Mouse (Mus musculus) left cerebral cortex, postnatal 4 days (tissue): ENCODE results near the gene Tmem200b. TPM values are rescaled to one million over a fixed set of nuclear protein-coding genes. Genes with fewer than 3 reads are reported as not detected.
A peak's percentile ranks its signal among the peaks of the same experiment; 100 is the strongest.

ENCODE experiments used
- DNase-seq: peaks from one replicate; pipeline ENCODE4 v3.0.0-alpha.2; 2022
- intact Hi-C: fragments of 180-260 bp; cut with DNase I; formaldehyde crosslinking; loops from one replicate; pipeline ENCODE4 v1.15.1; 2025
- total RNA-seq, 2 experiments: library from RNA; stranded (reverse); gene quantifications; 2 replicates each; pipeline ENCODE4 v1.2.3; 2021

The Tmem200b gene
- total RNA-seq = 1 to 10 TPM; 1.2 to 1.6 TPM

DNA sequence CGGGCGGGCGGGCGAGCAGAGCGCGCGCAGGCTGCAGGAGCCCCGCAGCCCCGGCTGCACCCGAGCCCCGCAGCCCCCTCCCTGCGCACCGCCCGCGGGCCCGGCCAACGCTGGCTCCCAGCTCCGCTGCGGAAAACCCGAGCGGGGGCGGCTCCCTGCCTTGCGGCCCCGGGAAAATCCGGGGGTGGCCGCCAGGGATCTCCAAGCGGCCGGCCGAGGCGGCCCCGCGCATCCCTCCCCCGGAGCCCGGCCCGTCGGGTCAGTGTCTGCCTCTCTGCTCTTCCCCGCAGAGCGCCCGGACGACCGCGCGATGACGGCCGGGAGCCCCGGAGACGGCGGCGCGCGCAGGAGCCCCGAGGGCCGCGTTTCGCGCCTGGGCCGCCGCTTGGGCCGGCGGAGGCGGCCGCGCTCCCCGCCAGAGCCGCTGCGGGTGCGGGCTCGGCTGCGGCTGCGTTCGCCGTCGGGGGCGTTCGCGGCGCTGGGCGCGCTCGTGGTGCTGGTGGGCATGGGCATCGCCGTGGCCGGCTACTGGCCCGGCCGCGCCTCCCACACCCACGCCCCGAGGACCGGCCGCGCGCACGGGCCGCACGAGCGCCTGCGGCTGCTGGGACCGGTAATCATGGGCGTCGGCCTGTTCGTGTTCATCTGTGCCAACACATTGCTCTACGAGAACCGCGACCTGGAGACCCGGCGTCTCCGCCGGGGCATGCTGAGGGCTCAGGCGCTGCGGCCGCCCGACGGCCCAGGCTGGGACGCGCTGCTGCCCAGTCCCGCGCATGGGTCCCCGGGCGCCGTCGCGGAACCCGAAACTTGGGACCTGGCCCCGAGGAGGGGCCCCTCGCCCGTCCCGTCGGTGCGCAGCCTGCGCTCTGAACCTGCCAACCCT is at the start of gene Tmem200b:
Gene Tmem200b, plus strand, starts transcription at position 311 of the 886 bp plus-strand sequence.
- intact Hi-C loops = no loop called here
- no peak for DNase-seq

DNA sequence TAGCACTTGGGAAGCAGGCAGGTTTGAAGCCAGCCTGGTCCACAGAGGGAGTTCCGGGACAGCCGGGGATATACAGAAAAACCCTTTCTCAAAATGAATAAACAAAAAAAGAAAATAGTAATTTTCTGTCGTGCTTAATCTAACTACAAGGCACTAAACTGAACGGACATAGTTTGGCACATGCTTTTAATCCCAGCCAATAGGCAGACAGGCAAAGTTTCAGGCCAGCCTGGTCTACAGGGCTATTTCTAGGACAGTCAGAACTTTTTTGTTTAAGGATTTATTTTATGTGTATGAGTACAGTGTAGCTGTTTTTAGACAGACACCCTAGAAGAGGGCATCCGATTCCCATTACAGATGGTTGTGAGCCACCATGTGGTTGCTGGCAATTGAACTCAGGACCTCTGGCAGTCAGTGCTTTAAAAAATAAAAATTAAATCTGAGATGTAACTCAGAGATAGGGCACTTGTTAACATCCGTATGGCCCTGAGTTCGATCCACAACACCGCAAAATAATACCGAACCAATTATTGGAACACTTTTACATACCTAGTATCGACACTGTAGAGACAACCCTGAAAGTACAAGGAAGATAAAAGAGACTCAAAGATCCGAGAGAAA is 48.8 kb upstream of the Tmem200b start:
- intact Hi-C loops = no loop called here
- no peak for DNase-seq

DNA sequence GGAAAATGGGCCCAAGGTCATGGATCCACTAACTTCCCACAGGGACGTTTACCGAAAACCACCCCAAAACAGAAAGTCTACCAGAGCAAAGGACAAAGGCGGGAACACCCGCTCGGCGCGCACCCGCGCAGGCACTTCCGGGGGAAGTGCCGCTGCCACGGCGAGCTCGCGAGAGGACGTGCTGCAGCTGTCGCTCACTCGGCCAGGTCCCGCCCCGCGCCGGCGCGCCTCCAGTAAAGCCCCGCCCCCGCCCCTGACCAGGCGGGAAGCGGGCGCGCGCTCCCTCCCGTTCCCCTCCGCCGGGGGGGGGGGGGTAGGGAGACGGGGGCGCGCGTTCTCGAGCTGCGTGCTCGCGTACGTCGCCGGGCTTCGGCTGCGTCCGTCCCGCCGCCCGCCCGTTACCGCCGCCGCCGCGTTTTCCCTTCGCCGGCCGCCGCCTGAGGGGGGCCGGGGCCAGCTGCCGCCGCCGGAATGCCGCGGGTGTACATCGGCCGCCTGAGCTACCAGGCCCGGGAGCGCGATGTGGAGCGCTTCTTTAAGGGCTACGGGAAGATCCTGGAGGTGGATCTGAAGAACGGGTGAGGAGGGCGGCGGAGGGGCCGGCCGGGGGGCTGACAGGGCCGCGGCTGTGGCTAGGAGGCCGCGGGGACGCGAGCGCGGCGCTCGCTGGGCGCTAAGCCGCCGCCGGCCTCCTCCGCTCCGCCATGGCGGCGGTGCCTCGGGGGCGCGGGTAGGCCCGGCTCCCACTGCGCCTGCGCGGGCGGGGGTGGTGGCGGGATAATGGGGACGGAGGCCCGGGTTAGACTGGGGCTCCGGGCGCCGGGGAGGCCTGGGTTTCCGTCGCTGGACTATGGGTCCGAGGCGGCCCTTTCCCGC is 48.0 kb upstream of the Tmem200b start, which contains the start of gene Srsf4:
Gene Srsf4, plus strand, starts transcription at position 325 of the 876 bp plus-strand sequence.
- peak; percentile 98 for DNase-seq
- intact Hi-C loops = no loop called here

DNA sequence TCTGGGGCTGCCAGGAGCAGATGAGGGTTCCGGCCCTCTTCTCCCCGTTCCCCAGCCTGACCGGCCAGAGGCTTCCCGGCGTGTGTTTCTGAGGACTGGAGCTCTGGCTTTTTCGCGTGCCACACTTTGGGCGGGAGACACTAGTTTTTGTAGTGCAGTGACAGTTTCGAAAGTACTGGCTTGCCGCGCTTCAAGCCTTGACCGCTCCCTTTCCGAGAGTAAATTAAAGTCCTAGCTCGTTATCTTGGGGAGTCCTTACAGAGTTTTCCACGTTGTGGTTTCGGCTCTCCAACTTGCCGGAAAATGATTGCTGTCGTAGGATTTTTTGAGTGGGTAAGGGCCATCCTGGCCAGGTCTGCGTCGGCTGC is 47.4 kb upstream of the Tmem200b start:
- DNase-seq = no peak
- intact Hi-C loops = no loop called here

DNA sequence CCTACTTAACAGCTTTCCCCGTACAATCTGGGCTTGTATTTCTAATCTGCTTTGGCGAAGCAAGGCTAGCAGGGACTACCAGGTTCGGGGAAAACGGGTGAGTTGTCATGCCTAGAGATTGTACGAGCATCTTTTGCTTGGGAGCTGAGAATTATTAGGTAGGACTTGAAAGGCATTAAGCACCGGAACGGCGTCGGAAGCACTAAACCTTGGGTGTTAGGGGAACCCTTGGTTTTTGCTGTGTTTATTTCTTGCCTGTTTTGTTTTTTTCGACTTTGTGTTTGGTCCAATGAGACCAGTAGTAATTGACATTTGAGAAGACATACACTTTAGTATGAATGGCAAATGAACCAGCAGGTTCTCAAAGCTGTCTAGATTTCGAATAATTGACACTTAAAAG is 47.0 kb upstream of the Tmem200b start:
- intact Hi-C loops = no loop called here

DNA sequence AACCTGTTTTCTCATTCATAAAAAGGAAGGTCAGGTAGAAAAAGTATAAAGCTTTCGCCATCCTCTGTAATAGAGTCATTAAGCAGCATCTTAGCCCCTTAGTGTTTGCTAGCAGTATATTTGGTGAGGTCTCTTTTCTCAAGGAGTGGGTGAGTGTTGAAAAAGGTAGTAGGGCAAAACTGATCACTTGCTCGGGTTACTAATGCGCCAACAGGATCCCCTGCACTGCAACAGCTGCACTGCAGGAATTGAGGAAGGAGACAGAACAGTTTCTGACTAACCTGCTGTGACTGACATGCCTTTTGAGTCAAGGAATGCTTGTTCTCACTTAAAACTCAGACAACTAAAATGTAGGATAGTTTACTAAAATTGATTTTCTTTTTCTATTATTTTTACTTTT is 46.3 kb upstream of the Tmem200b start:
- intact Hi-C loops = no loop called here
- no peak for DNase-seq

More for the DNA sequence above, 47.0 kb upstream of the Tmem200b start:
- DNase-seq = no peak

DNA sequence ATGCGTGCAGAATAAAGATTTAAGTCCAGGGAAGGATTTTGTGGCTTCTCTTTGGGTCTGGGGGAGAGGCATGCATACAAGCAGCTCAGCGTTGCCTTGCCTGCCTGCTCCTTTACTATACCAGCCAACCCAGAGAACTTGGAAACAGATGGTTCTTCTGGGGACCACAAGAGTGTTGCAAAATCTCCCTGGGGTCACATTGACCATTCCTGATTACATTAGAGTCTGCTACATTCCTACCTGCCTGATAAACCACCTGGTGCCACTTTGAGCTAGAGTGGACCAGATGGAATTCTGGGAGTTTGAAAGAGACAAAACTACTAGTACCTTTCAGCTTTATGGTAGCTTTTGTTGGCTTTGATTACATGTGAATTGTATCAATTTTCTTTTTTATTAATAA is 44.7 kb upstream of the Tmem200b start:
- DNase-seq = no peak
- intact Hi-C loops = no loop called here

DNA sequence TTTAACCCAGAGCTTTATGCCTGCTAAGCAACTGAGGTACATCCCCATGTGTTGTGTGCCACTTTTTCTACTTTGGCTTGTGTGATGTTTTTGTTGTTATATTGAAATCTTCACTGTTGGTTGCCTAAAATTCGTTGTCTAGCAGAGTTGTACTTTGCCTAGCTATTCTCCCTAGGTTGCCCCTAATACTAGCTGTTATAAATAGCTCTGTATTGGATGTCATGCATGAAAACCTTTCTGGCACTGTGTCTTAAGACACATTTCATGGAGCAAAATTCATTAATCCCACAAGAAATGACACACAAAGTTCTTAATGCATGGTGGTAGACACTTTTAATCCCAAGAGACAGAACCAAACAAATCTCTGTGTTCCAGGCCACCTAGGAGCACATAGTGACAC is 41.9 kb upstream of the Tmem200b start:
- DNase-seq = no peak
- intact Hi-C loops = no loop called here

DNA sequence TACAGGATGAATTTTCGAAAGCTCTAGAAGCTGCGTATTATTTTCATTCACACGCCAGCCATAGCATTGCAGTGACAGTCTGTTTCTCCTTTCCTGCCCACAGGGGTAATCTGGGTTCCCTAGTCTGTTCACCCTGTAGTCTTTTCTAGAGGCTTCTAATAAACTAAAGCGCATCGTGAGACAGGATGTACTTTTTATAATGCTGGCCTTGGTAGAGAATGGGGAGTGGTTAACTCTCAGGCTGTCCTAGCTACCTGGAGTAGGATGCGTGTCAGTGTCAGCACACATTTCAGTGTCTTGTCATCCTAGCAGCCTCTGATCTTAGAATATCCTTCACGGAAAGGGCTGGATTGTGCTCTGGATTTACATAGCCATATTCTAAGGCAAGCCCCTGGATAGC is 40.3 kb upstream of the Tmem200b start:
- no peak for DNase-seq

DNA sequence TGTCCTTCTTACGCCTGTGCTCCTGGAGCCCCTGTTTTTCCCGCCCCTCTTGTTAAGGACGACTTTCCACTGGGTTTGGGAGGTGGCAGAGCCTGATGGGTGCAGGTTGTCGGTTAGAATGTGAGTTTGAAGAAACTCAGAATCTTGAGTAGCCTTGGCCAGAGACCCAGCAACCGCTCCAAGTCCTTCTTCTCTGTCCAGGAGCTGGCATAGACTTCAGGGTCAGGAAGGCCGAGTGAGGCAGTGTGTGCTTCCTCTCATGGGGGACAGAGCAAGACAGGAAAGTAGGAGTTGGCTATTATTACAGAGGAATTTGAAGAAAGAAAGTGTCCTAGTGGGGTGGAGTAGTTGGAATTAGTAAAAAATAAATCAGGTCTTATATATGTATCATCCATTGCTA is 38.0 kb upstream of the Tmem200b start:
- intact Hi-C loops = no loop called here

More for the DNA sequence above, 40.3 kb upstream of the Tmem200b start:
- intact Hi-C loops = no loop called here

DNA sequence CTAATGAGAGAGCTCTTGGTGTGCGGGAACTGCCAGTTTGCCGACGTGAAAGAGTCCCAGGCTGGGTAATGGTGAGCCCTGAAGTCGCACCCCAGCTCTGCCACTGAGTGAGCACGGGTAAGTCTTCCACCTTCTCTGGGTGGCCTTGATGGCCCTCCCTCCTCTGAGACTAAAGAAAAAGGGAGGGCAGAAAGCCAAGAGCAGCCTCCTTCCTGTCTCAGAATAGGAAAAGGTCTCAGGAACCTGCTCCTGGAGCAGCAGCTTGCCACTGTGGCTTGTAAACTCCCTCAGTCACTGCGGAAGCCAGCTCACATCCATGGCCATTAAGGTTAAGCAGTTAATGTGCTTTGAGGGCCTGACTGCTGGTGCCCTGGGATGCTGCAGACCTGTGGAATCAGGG is 36.2 kb upstream of the Tmem200b start:
- intact Hi-C loops = no loop called here

More for the DNA sequence above, 38.0 kb upstream of the Tmem200b start:
- no peak for DNase-seq

DNA sequence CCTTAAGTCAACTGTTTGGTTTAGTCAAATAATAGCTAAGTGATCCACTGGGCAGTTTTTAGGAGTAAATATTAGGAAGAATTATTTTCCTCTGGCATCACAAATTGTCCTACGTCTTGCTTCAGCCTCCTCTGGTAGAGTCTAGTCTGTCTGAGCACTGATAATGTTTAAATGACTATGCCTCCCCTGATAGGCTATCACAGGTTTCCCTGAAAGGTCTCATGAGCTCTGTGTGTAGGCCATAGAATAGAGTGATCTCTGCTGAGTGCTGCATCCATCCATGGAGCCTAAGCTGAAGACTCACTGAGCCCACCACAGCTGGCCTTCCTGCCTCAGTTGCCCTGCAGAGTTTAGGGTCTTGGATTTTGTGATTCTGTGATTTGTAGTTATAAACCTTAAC is 33.0 kb upstream of the Tmem200b start:
- DNase-seq = no peak
- intact Hi-C loops = no loop called here

More for the DNA sequence above, 36.2 kb upstream of the Tmem200b start:
- DNase-seq = no peak

DNA sequence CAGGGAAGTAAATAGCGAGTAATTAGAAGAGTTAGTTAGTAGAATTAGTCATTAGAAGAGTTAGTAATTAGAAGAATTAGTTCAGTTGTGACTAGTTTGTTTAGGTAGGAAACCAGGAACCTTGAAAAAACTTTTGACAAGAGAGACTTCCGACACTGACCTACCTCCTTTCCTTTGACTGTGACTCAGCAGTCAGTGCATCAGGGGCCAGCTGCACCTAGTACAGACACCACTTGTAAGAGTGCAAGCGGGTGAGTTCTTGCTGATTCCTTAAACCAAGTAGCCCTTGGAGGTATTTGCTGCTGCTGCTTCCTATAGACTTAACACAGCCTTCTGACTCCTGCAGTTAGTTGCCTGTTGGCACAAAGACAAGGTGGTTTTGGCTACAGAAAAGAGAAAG is 30.9 kb upstream of the Tmem200b start:
- intact Hi-C loops = no loop called here
- no peak for DNase-seq

DNA sequence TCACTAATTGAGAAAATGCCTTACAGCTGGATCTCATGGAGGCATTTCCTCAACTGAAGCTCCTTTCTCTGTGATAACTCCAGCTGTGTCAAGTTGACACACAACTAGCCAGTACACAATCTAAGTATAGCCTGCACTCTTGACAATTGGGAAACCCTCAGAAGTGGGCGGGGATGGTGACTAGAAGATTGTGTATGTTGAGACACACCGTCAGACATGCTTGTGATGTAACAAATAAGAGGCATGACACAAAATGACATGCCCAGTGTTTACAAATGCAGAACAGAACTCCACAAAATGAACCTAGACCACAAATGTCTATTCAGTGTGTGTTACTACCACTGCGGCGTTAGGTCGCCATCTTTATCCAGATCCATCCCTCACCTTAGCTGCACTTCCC is 24.5 kb upstream of the Tmem200b start:
- intact Hi-C loops = no loop called here
- no peak for DNase-seq

DNA sequence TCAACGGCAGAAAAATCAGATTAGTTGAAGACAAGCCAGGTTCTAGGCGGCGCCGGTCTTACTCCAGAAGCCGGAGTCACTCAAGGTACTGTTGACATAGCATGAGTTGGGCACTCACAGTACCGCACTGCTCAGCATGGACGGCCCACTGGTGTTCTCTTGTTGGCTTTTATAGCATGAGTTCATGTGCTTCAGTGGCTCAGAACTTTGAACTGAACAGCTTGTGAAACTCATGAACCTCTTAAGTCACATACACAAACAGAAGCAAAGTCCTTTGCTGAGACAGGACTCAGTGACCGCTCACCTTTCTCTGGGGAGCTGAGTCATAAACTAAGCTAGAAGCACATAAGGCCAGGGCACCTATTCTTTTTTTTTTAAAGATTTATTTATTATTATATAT is 23.8 kb upstream of the Tmem200b start:
- intact Hi-C loops = no loop called here
- DNase-seq = no peak

DNA sequence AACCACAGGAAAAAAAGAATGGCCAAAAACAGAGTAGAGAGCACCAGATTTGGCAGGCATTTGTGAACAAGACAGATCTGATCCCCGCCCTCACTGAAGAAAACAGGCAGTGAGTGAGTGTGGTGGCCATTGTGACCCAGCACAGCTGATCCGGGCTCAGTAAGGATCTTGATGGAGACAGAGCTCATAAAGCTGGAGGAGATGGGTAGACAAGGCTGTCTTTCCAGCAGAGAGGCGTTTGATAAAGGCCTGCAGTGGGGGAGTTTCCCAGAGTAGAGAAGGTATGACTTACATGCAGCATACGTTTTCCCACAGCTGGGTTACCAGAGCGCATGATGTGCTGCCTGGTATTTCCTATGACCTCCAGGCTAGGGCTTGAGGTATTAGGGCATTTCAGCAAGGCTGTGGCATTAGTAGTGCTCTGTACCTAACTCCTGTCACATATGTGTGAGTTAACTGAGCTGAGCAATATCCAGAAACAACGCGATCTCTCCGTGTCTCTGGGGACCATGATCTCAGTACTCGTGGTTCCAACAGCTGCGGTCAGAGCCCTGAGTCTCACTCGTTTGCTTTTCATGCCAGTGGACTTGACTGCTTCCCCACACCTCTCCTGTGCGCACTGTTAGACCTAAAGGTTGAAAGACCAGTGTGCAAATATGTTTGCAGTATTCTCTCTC is 22.9 kb upstream of the Tmem200b start:
- DNase-seq = no peak
- intact Hi-C loops = no loop called here

DNA sequence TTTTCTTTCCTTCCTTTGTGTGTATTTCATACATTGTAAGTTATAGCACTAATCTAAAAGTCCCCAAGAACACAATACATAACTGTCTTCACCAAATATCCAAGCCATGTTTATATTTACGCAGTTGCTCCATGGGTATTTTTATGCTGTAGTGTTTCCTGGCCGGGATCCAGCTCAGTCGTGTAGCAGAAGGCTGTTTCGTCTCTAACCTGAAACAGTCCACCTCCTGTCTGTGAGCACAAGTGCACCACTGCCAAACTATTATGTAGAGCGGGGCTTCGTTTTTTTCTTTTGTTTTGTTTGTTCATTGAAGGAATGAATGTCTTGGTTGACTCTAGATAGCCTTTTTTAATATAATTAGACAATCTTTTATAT is 22.4 kb upstream of the Tmem200b start:
- no peak for DNase-seq
- intact Hi-C loops = no loop called here

DNA sequence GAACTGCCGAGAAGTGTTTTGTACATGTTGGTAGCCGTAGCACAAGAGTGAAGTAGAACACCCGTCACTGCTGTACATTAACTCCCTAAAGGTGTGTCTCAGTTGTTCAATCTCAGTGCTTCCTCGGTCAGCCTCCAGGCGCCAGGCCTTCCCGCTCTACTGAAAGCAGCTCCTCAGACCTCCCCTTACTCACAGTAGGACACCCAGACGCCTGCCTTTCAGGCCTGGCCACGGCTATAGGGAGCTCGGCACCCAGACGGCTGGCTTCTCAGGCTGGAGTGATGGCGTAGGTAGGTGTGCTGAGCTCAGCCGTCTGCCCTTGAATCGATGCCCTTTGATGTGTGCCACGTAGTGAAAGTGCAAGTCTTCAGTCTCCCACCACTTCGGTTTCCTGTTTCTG is 20.5 kb upstream of the Tmem200b start:
- DNase-seq = no peak
- intact Hi-C loops = loop anchor here (5.0 kb wide), 1 partner anchor 176 kb away; the partner anchor contains the start of gene Epb41

DNA sequence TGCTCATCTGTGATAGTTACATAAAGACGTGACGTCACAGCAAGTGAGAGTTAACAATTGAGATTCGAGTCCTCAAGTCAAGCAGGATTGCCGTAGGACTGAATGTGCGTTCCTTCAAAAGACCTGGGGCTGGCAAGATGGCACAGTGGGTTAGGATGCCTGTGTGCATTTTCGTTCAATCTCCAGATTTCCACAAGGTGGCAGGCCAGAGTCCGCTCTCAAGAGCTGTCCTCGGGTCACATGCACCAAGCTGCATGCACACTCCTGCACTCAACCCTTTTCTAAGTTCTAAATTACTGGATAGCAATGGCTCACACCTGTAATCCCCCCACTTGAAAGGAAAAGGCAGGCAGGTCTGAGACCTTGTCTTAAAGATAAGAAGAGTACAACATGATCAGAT is 17.1 kb upstream of the Tmem200b start:
- DNase-seq = peak; percentile 58
- intact Hi-C loops = loop anchor here (5.0 kb wide), 1 partner anchor 173 kb away; the partner anchor contains the start of gene Epb41

DNA sequence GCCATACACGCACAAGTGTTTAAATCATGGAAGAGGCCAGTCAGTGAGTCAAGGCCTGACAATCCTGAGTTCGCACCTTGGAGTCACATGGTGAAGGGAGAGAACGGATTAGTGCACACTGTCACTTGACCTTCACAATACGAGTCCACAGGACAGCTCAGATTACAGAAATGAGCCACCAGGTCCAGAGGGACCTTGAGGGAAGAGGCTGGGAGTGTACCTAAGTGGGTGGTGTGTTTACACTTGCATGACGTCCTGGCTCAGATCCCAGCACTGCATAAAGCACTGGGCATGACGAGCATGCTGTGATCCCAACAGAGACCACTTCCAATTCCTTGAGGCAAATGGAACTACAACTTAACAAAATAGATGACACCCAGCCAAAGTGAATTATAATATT is 15.1 kb upstream of the Tmem200b start:
- no peak for DNase-seq
- intact Hi-C loops = no loop called here

DNA sequence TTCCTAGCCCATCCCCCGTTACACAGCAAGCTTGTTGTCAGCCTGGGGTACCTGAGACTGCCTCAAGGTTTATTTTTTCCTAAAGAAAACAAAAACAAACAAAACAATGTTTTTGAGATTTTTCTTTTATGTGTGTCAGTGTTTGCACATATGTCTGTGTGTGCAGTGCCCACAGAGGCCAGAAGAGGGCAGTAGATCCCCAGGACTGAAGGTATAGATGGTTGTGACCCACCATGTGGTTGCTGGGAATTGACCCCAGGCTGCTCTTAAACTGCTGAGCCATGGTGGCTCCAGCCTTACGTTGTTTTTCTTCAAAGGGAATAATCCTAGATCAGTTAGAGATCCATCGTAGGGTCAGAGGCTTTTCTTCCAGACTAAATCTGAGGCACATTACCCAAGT is 13.7 kb upstream of the Tmem200b start:
- intact Hi-C loops = no loop called here
- DNase-seq = no peak
